Mouse (Mus musculus) thymus, postnatal 25 days (tissue): ENCODE data around the gene Efcab9.
"Not testable (repeated sequence)": the region's sequence is repeated elsewhere in the genome, so short reads cannot be mapped to it uniquely, and the experiment has no call there.

Experiments
- DNase-seq: peaks from one replicate; pipeline ENCODE4 v3.0.0; 2022

Efcab9 gene

GRCm38 (mm10) chr11:32535646-32536045 is 3.8 kb upstream of the Efcab9 start:
- DNase-seq, result no peak

DNA sequence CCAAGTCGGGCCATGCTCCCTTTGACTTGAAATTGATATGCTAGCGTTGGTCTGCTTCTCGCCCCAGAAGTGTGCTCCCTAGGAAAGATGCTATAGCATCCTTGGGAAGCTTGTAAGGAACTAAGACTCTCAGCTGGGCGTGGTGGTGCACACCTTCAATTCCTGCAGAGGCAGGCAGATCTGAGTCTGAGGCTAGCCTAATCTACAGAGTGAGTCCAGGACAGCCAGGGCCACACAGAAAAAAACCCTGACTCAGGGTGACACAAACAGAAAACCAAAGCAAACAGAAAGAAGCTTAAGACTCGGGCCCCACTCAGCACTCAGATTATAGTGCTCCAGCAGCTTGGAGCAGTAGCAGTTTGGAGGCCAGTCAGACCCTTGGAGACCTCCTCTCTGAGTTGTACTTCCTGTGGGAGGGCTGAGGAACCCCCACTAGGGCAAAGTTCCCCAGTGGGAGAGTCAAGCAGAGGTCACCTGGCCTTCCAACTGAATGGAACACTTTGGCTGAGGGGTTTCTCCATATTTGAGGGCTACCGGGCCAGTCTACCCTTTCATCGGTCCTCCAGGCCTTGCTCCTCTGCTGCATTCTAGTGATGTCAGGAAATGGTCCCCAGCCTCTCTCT is 2.7 kb upstream of the Efcab9 start:
- no peak for DNase-seq

GRCm38 (mm10) chr11:32533482-32534261 is 1.8 kb upstream of the Efcab9 start:
- peak; percentile 79 for DNase-seq

- DNase-seq, result peak; percentile 94
Measured at GRCm38 (mm10) chr11:32532765-32533481, 1.0 kb upstream of the Efcab9 start, which contains the start of gene Stk10. TSS of gene Stk10 (plus strand) at chr11:32533305.

DNA sequence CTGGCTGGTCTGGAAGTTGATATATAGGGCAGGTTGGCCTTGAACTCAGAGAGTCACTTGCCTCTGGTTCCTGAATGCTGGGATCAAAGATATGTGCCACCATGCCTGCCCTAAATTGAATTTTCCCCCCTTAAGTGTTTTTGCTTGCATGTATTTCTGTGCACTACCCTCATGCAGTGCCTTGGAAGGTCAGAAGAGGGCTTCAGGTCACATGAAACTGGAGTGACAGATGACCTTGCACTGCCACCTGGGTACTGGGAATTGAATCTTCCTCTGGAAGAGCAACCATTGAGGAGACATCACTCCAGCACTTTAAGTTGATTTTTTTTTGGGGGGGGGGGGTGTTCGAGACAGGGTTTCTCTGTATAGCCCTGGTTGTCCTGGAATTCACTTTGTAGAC is 1.7 kb downstream of the Efcab9 start:
- no peak for DNase-seq

- no peak for DNase-seq
Measured at GRCm38 (mm10) chr11:32527006-32527405, 4.9 kb downstream of the Efcab9 start.

GRCm38 (mm10) chr11:32524122-32524920 is 7.6 kb downstream of the Efcab9 start:
- DNase-seq, result no peak

GRCm38 (mm10) chr11:32521246-32521645 is 10.6 kb downstream of the Efcab9 start:
- DNase-seq, result no peak

DNA sequence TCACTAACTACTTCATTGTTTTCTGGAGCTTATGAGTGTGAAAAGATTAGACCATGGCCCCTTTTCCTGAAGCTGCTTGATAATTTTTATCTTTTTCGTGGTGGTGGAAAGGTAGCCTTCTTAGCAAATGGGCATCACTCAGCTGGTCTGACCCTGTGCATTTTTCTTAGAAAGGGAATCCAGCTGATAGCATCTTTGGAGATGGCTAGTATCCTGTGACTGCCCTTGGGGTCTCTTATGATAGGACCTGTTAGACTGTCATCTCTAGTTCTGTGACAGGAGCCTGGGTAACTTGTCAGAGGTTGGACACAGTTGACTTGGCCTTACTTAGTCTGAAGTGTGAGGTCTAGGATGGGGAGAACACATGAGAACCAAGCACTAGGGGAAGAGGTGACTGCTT is 12.5 kb downstream of the Efcab9 start:
- DNase-seq, result no peak

DNA sequence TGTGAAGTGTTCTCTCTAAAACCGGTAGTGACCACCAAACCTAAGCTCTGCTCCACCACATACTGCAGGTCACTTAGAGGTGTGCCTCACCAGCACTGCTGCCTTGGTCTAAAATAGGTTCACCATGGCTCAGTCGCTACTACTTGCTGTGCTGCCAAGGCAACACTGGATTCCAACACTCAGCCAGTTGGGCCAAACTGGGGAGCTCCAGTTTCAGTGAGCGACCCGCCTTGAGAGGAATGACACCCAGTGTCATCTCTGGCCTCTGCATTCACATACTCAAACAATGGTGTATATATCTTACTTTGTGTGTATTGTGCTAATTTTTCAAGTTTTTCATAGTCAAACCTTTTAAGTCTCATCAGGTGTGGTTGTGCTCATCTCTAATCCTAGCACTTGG is 13.1 kb downstream of the Efcab9 start:
- no peak for DNase-seq

- DNase-seq, result no peak
Measured at GRCm38 (mm10) chr11:32516916-32517712, 14.8 kb downstream of the Efcab9 start.

GRCm38 (mm10) chr11:32516091-32516490 is 15.8 kb downstream of the Efcab9 start:
- DNase-seq, result no peak

DNA sequence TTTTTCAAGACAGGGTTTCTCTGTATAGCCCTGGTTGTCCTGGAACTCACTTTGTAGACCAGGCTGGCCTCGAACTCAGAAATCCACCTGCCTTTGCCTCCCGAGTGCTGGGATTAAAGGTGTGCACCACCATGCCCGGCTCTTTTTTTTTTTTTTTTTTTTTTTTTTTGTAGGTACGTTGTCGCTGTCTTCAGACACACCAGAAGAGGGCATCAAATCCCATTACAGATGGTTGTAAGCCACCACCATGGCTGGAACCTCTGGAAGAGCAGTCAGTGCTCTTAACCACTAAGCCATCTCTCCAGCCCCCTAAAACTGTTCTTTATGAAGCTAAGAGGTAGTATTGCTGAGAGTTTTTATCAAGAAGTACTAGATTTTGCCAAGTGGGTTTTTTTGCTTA is 17.0 kb downstream of the Efcab9 start:
- DNase-seq, result not testable (repeated sequence)

- no peak for DNase-seq
Measured at GRCm38 (mm10) chr11:32510930-32511329, 21.0 kb downstream of the Efcab9 start.

GRCm38 (mm10) chr11:32505091-32505739 is 26.7 kb downstream of the Efcab9 start:
- DNase-seq, result no peak

DNA sequence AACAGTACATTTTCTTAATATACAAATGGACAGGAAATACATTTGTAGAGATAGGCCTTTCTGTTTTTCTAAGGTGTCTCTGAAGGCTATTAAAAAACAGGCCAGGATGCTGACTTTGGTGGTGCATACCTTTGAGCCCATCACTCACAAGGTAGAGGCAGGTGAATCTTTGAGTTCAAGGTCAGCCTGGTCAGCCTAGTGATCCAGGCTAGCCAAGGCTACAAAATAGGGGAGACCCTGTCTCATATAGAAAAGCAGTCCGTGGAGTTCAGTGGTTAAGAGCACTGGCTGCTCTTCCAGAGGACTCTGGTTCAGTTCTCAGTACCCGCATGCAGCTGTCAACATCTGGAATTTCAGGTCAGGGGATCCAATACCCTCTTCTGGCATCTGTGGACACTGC is 28.2 kb downstream of the Efcab9 start:
- no peak for DNase-seq

GRCm38 (mm10) chr11:32499931-32500330 is 31.9 kb downstream of the Efcab9 start:
- DNase-seq, result no peak

GRCm38 (mm10) chr11:32498757-32499535 is 32.9 kb downstream of the Efcab9 start:
- no peak for DNase-seq

DNA sequence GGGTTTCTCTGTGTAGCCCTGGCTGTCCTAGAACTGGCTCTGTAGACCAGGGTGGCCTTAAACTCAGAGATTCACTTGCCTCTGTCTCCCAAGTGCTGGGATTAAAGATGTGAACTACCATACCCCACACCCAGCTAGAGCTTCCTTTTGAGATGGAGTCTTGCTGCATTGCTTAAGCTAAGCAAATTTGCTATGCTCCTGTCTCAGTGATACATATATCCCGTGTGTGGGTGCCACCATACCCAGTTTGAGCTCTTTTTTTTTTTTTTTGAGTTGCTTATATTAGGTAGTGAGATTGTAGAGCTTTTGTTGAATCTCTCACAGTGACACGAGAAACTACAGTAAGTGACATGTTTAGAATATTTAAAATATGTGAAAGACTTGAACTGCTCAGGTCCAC is 36.6 kb downstream of the Efcab9 start:
- DNase-seq, result no peak

GRCm38 (mm10) chr11:32493312-32493711 is 38.6 kb downstream of the Efcab9 start:
- no peak for DNase-seq

- DNase-seq, result no peak
Measured at GRCm38 (mm10) chr11:32491079-32491478, 40.8 kb downstream of the Efcab9 start.
